Comparison of ENCODE assay signal across 20 mouse cellular contexts in genomic region chr15:100720066-100720465, GRCm38 (mm10). TPM values are rescaled to one million over a fixed set of nuclear protein-coding genes. Genes with fewer than 3 reads are reported as not detected.
A peak's percentile ranks its signal among the peaks of the same experiment; 100 is the strongest.
DNase-seq lines count a peak whose midpoint lies in the region; ATAC-seq and TF ChIP-seq lines count a peak whose summit lies in the region.
"Had no signal": no experiment of that assay in that cellular context is flagged by ENCODE, and none has a peak within 500 bp of the region (broad histone marks: within the 10 kb centered on the region; RNA-seq: fewer than 3 reads in every experiment).

No protein-coding gene starts in this region.

- H3K4me1 ChIP-seq in limb, embryonic 14.5 days (ENCODE audit: control insufficient read depth, insufficient read depth, low read length) = no peaks in the 10 kb centered on the region
- no peaks in the 10 kb centered on the region for H3K4me1 ChIP-seq in limb, embryonic 10.5 days
- no peaks in the 10 kb centered on the region for H3K4me1 ChIP-seq in forebrain, embryonic 16.5 days (replicated peaks; ENCODE audit: control insufficient read depth, insufficient read depth, low read length)
- H3K4me1 ChIP-seq in kidney, embryonic 14.5 days (ENCODE audit: control insufficient read depth, insufficient read depth, low read length) = 0 out of 2 replicates have a peak, but pooled peaks cover 10% of the 10 kb centered on the region
- H3K4me1 ChIP-seq: forebrain, embryonic 12.5 days; limb, embryonic 13.5 days had no signal

- H3K36me3 ChIP-seq in limb, embryonic 14.5 days (ENCODE audit: control insufficient read depth, insufficient read depth, low read length) = no peaks in the 10 kb centered on the region
- H3K36me3 ChIP-seq in limb, embryonic 10.5 days = no peaks in the 10 kb centered on the region
- H3K36me3 ChIP-seq in forebrain, embryonic 16.5 days (ENCODE audit: control insufficient read depth, insufficient read depth) = no peaks in the 10 kb centered on the region
- no peaks in the 10 kb centered on the region for H3K36me3 ChIP-seq in kidney, embryonic 14.5 days (ENCODE audit: control insufficient read depth, insufficient read depth, low read length)
- H3K36me3 ChIP-seq: forebrain, embryonic 12.5 days; heart, embryonic 10.5 days; limb, embryonic 13.5 days; liver, embryonic 15.5 days had no signal

- TF ChIP-seq POLR2A in limb, embryonic 14.5 days (IDR thresholded peaks at IDR 0.05; ENCODE audit: borderline replicate concordance, extremely low read depth, insufficient read depth, insufficient read length) = no peak

- H3K27me3 ChIP-seq in limb, embryonic 14.5 days (ENCODE audit: control insufficient read depth, insufficient read depth, low read length) = no peaks in the 10 kb centered on the region
- no peaks in the 10 kb centered on the region for H3K27me3 ChIP-seq in limb, embryonic 10.5 days (ENCODE audit: low read depth, poor library complexity, severe bottlenecking)
- no peaks in the 10 kb centered on the region for H3K27me3 ChIP-seq in forebrain, embryonic 16.5 days (replicated peaks; ENCODE audit: control insufficient read depth, insufficient read depth, low read length)
- no peaks in the 10 kb centered on the region for H3K27me3 ChIP-seq in kidney, embryonic 14.5 days (ENCODE audit: control insufficient read depth, insufficient read depth, low read length)
- H3K27me3 ChIP-seq: forebrain, embryonic 12.5 days had no signal

- ATAC-seq in limb, embryonic 14.5 days (ENCODE audit: low FRiP score, low read depth) = no peak
- ATAC-seq in inflammation-experienced regulatory T-cells, adult 6 months = peak; percentile 89
- no peak for ATAC-seq in forebrain, embryonic 16.5 days
- ATAC-seq in kidney, embryonic 14.5 days (ENCODE audit: low FRiP score, low TSS enrichment) = no peak
- ATAC-seq: intestine, postnatal 0 days; midbrain, embryonic 16.5 days had no signal

- WGBS in limb, embryonic 14.5 days = 72% methylated on average over 10 of the region's 10 CpGs
- 86% methylated on average over 10 of the region's 10 CpGs for WGBS in limb, embryonic 10.5 days
- WGBS in forebrain, embryonic 16.5 days = 91% methylated on average over 10 of the region's 10 CpGs
- WGBS in kidney, embryonic 14.5 days = 81% methylated on average over 10 of the region's 10 CpGs

- H3K9me3 ChIP-seq in limb, embryonic 14.5 days (ENCODE audit: control insufficient read depth, low read length) = 0 out of 2 replicates have a peak, but pooled peaks cover 3% of the 10 kb centered on the region
- no peaks in the 10 kb centered on the region for H3K9me3 ChIP-seq in limb, embryonic 10.5 days (replicated peaks)
- no peaks in the 10 kb centered on the region for H3K9me3 ChIP-seq in forebrain, embryonic 16.5 days (ENCODE audit: control insufficient read depth, low read length)
- H3K9me3 ChIP-seq in kidney, embryonic 14.5 days (ENCODE audit: control insufficient read depth, low read length) = no peaks in the 10 kb centered on the region
- H3K9me3 ChIP-seq: forebrain, embryonic 12.5 days; heart, embryonic 10.5 days; limb, embryonic 13.5 days; liver, embryonic 15.5 days had no signal

- no peak overlapping the region for H3K27ac ChIP-seq in limb, embryonic 14.5 days (replicated peaks; ENCODE audit: low read depth, low read length)
- no peak overlapping the region for H3K27ac ChIP-seq in limb, embryonic 10.5 days
- no peak overlapping the region for H3K27ac ChIP-seq in forebrain, embryonic 16.5 days (ENCODE audit: low read length)
- no peak overlapping the region for H3K27ac ChIP-seq in kidney, embryonic 14.5 days (ENCODE audit: low read depth, low read length)
- H3K27ac ChIP-seq: forebrain, embryonic 12.5 days; heart, embryonic 10.5 days; hindbrain, embryonic 14.5 days; limb, embryonic 13.5 days; liver, embryonic 15.5 days had no signal

- DNase-seq in limb, embryonic 14.5 days (ENCODE audit: low spot score) = peak; percentile 16
- DNase-seq in limb, embryonic 10.5 days (ENCODE audit: low spot score) = no peak
- peak; percentile 33 for DNase-seq in ES-CJ7 (ENCODE audit: low read depth, low spot score)
- peak; percentile 64 to 77 for DNase-seq in thymus, postnatal 36 days
- DNase-seq in adrenal gland, adult 2 months = no peak
- DNase-seq: cerebellum, postnatal 14 days; embryo, embryonic 11 days; heart, postnatal 10 days; kidney, postnatal 25 days; lung, postnatal 14 days had no signal

- H3K9ac ChIP-seq in limb, embryonic 14.5 days (ENCODE audit: low read depth, low read length, severe bottlenecking) = no peak overlapping the region
- H3K9ac ChIP-seq in forebrain, embryonic 16.5 days (replicated peaks; ENCODE audit: low read depth, low read length) = no peak overlapping the region
- no peak overlapping the region for H3K9ac ChIP-seq in kidney, embryonic 14.5 days (ENCODE audit: low read depth, low read length)
- H3K9ac ChIP-seq: forebrain, embryonic 12.5 days; hindbrain, embryonic 14.5 days; limb, embryonic 13.5 days; liver, embryonic 15.5 days had no signal

- no peak overlapping the region for H3K4me3 ChIP-seq in limb, embryonic 14.5 days (replicated peaks; ENCODE audit: low read length)
- H3K4me3 ChIP-seq in limb, embryonic 10.5 days = no peak overlapping the region
- no peak overlapping the region for H3K4me3 ChIP-seq in forebrain, embryonic 16.5 days (replicated peaks; ENCODE audit: low read length)
- H3K4me3 ChIP-seq in kidney, embryonic 14.5 days (ENCODE audit: low read length) = no peak overlapping the region
- H3K4me3 ChIP-seq: forebrain, embryonic 12.5 days; heart, embryonic 10.5 days; limb, embryonic 13.5 days; liver, embryonic 15.5 days had no signal

- H3K4me2 ChIP-seq in limb, embryonic 14.5 days (replicated peaks; ENCODE audit: low read depth, low read length, severe bottlenecking) = no peak overlapping the region
- no peak overlapping the region for H3K4me2 ChIP-seq in forebrain, embryonic 16.5 days (ENCODE audit: low read length)
- H3K4me2 ChIP-seq in kidney, embryonic 14.5 days (replicated peaks; ENCODE audit: low read depth, low read length) = no peak overlapping the region
- H3K4me2 ChIP-seq: forebrain, embryonic 12.5 days; hindbrain, embryonic 14.5 days; limb, embryonic 13.5 days; liver, embryonic 15.5 days had no signal

RNA-seq across cellular contexts. Expression of gene Galnt6, which starts 9.1 kb away (rescaled TPM):
- 1.1 TPM in 2 replicates for polyA plus RNA-seq in limb, embryonic 14.5 days (2012; rRNA removed)
- polyA plus RNA-seq in limb, embryonic 14.5 days (2014; fragmentation: Nextera tagmentation; extraction: Ambion mirVana) = 1.4 and 1.9 TPM in 2 replicates
- 0.11 and 0.26 TPM in 2 replicates for polyA plus RNA-seq in limb, embryonic 10.5 days (2016; fragmentation: Nextera tagmentation; extraction: Ambion mirVana)
- 10 to 100 TPM; 55.3 to 67.0 (median 65.0) TPM for polyA plus RNA-seq in inflammation-experienced regulatory T-cells, adult 6 months (2017; shearing (Covaris generic))
- 0.34 and 0.39 TPM in 2 replicates for polyA plus RNA-seq in forebrain, embryonic 16.5 days (2015; fragmentation: Nextera tagmentation; extraction: Ambion mirVana)
- 0.16 and 0.17 TPM in 2 replicates for polyA plus RNA-seq in kidney, embryonic 14.5 days (2014; fragmentation: Nextera tagmentation; extraction: Ambion mirVana)
- total RNA-seq in adrenal gland, adult 2 months (2021) = 1 to 10 TPM; 5.1 to 7.6 TPM
- polyA plus RNA-seq in adrenal gland, adult 2 months (2012; rRNA removed) = 1.2 and 1.3 TPM in 2 replicates

RNA-seq across cellular contexts. Expression of gene Cela1, which starts 32.3 kb away (rescaled TPM):
- polyA plus RNA-seq in limb, embryonic 14.5 days (2012; rRNA removed) = 2.6 and 3.9 TPM in 2 replicates
- polyA plus RNA-seq in limb, embryonic 14.5 days (2014; fragmentation: Nextera tagmentation; extraction: Ambion mirVana) = 2.8 and 3.4 TPM in 2 replicates
- polyA plus RNA-seq in limb, embryonic 10.5 days (2016; fragmentation: Nextera tagmentation; extraction: Ambion mirVana) = 0.74 and 1.7 TPM in 2 replicates
- 10 to 100 TPM in 1 of 3 experiments, 1 to 10 TPM in 2; 6.8 to 12.6 (median 8.2) TPM for polyA plus RNA-seq in inflammation-experienced regulatory T-cells, adult 6 months (2017; shearing (Covaris generic))
- polyA plus RNA-seq in forebrain, embryonic 16.5 days (2015; fragmentation: Nextera tagmentation; extraction: Ambion mirVana) = 1.1 and 1.4 TPM in 2 replicates
- 9.4 and 9.9 TPM in 2 replicates for polyA plus RNA-seq in kidney, embryonic 14.5 days (2014; fragmentation: Nextera tagmentation; extraction: Ambion mirVana)
- total RNA-seq in adrenal gland, adult 2 months (2021) = 10 to 100 TPM; 54.0 to 86.4 TPM
- polyA plus RNA-seq in adrenal gland, adult 2 months (2012; rRNA removed) = 83.5 and 83.8 TPM in 2 replicates
- polyA plus RNA-seq: forebrain, embryonic 12.5 days had no signal

RNA-seq across cellular contexts. Expression of gene Slc4a8, which starts 41.5 kb away (rescaled TPM):
- polyA plus RNA-seq in limb, embryonic 14.5 days (2012; rRNA removed) = 3.8 TPM in 2 replicates
- polyA plus RNA-seq in limb, embryonic 14.5 days (2014; fragmentation: Nextera tagmentation; extraction: Ambion mirVana) = 2.9 TPM in 2 replicates
- polyA plus RNA-seq in limb, embryonic 10.5 days (2016; fragmentation: Nextera tagmentation; extraction: Ambion mirVana) = 7.1 and 9.7 TPM in 2 replicates
- polyA plus RNA-seq in inflammation-experienced regulatory T-cells, adult 6 months (2017; shearing (Covaris generic)) = 10 to 100 TPM in 1 of 3 experiments, 1 to 10 TPM in 2; 7.4 to 10.9 (median 9.1) TPM
- 20.8 and 25.7 TPM in 2 replicates for polyA plus RNA-seq in forebrain, embryonic 16.5 days (2015; fragmentation: Nextera tagmentation; extraction: Ambion mirVana)
- polyA plus RNA-seq in kidney, embryonic 14.5 days (2014; fragmentation: Nextera tagmentation; extraction: Ambion mirVana) = 7.6 and 8.5 TPM in 2 replicates
- 1 to 10 TPM; 5.0 to 7.5 TPM for total RNA-seq in adrenal gland, adult 2 months (2021)
- polyA plus RNA-seq in adrenal gland, adult 2 months (2012; rRNA removed) = 1.5 and 1.8 TPM in 2 replicates

RNA-seq across cellular contexts. Expression of gene Bin2, which starts 50.7 kb away (rescaled TPM):
- 3.7 and 4.7 TPM in 2 replicates for polyA plus RNA-seq in limb, embryonic 14.5 days (2012; rRNA removed)
- polyA plus RNA-seq in limb, embryonic 14.5 days (2014; fragmentation: Nextera tagmentation; extraction: Ambion mirVana) = 2.3 and 3.5 TPM in 2 replicates
- 2.6 and 3.5 TPM in 2 replicates for polyA plus RNA-seq in limb, embryonic 10.5 days (2016; fragmentation: Nextera tagmentation; extraction: Ambion mirVana)
- polyA plus RNA-seq in inflammation-experienced regulatory T-cells, adult 6 months (2017; shearing (Covaris generic)) = 100 to 1,000 TPM; 292 to 493 (median 317) TPM
- polyA plus RNA-seq in forebrain, embryonic 16.5 days (2015; fragmentation: Nextera tagmentation; extraction: Ambion mirVana) = 0.65 and 0.70 TPM in 2 replicates
- polyA plus RNA-seq in kidney, embryonic 14.5 days (2014; fragmentation: Nextera tagmentation; extraction: Ambion mirVana) = 2.1 and 2.4 TPM in 2 replicates
- total RNA-seq in adrenal gland, adult 2 months (2021) = 1 to 10 TPM; 3.1 to 4.2 TPM
- polyA plus RNA-seq in adrenal gland, adult 2 months (2012; rRNA removed) = 2.8 and 3.7 TPM in 2 replicates

Comparison
In these comparisons a context has a peak if more than half of its experiments do, and no peak if none do; other contexts are left out.
1. DNase-seq: peak in limb, embryonic 14.5 days (single experiment), ES-CJ7 (single experiment) and thymus, postnatal 36 days (2 of 2); none in limb, embryonic 10.5 days (single experiment) and adrenal gland, adult 2 months (single experiment).
2. RNA of gene Galnt6, which starts 9.1 kb away (polyA plus RNA-seq): 55.3 to 67.0 TPM in inflammation-experienced regulatory T-cells, adult 6 months; 1.1 to 1.9 TPM in limb, embryonic 14.5 days, 1.2 to 1.3 TPM in adrenal gland, adult 2 months, 0.34 to 0.39 TPM in forebrain, embryonic 16.5 days, 0.16 to 0.17 TPM in kidney, embryonic 14.5 days and 0.11 to 0.26 TPM in limb, embryonic 10.5 days; every median in the first group is over 10 times any median in the second.